Mouse (Mus musculus) right cerebral cortex, postnatal 10 days (tissue): ENCODE measurements around the gene Slf2.

Experiments
- DNase-seq, 2 experiments: peaks; one replicate each; pipeline ENCODE4 v3.0.0; 2021; ENCODE audit warnings: low spot score in 2 of 2

Slf2 gene

DNA sequence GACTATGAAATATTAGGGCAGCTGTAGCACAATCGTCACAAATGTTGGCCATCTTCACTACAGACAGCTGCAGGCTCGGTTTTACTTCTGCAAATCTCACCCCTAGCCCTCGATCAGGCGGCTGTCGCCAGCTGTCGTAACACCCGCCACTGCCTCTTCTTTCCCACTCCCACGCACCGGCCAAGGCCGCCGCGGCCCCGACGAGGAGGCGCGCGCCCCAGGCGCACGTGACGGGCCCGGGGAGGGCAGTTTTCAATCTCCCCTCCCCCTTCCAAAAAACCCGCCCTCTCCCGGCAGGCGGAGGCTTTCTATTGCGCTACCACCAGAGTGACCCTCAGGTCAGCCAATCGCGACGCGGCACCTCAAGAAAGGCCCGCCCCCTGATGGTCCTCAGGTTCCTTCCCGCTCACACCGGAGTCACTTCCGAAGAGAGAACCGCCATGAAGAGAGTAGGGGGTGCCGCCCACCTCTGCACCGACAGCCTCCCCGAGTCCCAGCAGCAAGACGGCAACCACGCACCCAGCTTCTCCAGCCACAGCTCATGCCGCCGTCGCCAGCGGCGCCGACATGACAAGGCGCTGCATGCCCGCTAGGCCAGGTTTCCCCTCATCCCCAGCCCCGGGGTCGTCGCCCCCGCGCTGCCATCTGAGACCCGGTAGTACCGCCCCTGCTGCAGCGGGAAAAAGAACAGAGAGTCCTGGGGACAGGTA is at the start of gene Slf2:
Gene Slf2 (plus strand): TSS at position 408 of the 710 bp plus-strand sequence.
- peak; percentile 99 to 100 for DNase-seq

DNA sequence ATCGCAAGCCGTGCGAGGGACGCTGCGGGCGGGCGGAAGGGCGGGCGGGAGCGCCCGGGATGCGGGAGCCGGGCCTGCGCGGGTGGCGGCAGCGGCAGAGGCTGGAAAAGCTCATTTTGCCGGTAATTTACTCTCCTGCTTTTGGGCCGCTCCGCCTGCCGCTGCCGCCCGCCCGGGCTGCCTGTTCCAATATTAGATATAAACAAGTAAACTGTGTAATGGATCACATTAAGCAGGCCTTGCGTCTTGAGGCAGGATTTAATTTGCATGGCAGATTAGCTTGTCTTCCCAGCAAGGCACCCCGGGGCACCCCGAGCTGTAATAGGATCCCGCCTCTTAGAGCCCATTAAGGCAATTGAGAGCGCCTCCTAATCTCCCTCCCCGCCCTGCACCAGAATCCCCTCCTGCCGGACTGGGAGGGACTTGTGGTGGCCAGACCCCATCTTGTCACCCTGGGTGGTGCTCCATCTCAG is 48.4 kb upstream of the Slf2 start:
- DNase-seq: peak; percentile 40 to 51

DNA sequence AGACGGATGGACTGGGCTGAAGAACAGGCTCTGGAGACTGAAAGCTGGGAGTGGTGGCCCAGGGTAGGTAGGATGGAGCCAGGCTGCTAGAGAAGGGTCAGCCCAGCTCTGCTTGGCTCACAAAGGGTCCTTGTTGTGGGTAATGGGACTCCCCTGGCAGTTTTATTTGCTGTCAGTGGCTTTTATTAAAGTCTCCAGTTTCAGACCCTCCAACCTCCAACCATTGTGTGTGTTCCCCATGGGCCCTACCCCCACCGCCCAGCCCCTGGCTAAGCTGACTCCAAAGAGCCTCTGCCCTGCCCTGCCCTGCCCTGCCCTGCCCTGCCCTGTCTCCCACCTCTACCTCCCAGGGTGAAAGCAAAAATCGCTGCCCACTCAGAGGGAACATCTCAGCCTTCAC is 46.6 kb upstream of the Slf2 start:
- no peak for DNase-seq

DNA sequence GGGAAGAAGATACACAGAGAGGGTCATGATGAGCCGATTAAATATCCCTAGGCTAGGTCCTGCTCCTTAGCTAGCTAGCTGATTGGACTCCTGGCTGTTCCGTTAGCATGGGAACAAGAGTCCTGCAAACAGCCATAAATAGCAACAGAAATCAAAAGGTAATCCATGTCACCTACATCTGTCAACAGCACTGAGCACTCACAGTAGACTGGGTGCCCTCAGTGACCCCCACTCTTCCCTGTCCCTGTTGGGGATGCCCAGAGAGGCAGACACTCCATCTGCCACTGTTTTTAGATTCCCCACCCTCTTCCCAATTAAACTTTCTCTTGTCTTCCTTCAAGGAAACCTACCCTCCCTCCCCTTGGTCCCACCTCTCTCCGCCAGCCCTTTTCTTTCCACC is 44.5 kb upstream of the Slf2 start:
- no peak for DNase-seq

DNA sequence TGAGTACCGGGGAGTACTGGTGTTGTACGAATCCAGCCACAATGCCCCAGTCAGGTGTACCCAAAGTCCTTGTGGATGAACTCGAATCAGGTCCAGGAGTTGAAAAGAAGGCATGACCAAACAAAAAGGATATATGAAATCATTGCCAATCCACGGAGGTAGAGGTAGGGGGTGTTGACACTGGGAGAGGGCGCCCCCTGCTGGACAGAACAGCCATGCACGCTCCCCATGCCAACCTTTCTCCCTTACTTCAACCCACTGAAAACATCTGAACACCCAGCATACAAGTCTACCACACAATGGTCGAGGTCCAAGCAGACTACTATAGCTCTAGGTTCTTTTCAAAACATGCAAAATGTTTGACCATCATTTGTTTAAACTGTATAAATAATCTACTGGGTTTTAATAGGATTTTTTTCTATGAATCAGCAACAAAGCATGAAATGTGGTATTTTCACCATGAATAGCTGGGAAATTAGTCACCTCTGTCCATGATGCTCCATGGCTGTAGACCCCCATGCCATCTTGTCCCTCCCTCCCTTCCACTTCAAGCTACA is 43.2 kb upstream of the Slf2 start:
- DNase-seq: peak in 1 of 2 experiments; percentile 60

DNA sequence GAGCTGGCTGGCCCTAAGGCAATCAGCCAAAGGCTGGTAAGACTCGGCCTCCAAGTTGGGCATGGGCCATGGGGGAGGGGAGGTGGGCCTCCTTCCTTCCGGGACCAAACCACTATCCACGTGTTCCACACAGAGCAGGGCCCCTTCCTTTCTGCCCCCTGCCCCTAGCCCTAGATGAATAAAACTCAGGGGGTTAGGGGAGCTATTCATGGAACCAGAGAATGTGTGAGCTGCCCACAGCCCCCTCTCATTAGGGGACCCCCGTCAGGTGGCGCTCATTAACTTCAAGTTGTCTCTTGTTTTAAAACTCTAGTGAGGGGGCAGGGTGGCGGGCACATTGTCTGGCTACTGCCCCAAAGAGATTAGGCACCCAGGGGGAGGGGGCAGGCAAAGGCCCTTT is 41.4 kb upstream of the Slf2 start:
- DNase-seq: no peak

DNA sequence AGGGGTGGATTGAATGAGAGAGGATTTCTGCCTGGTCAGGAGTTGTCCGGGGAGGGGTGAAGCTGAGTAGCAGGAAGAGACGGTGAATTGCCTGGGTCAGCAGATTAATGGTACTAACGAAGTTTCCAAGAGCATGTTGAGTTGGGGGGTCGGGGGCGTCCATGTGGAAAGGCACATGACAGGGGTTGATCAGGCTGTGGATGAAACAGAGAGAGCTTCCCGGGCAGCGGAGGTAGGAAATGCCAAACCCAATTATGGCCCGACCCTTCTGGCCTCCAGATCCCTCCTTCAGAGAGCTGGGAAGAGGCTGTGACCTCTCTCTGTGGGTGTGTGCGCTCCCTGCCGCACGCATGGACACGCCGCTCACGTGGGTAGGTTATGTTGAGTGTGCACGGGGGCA is 39.5 kb upstream of the Slf2 start:
- DNase-seq: no peak

DNA sequence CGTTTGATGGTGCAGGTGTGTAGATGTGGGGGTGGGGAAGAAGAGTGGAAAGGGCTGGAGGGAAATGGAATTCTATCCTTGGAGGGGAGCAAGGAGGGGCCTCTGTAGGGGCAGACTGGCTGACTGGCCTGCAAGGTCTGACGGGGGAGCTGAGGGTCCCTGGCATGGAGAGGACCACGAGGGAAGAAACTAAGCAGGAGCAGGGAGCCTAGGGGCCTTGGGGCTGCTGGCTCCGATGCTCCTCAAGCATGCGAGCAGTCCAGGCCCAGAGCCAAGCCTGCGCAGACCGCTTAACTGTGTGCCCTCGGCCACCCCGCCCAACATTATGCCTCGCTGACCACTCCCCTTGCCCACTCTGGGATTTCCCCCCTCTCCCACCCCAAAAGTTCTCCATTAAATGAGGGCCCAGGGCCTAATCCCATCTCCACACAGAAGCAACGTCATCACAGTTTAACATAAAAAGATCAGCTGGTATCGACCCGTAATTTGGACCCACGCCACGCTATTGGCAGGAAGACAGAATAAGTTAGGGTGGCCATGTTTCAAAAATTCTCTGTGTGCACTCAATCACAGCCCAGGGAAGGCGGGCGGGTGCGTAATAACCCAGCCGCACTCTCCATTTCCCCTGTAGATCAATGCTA is 37.6 kb upstream of the Slf2 start:
- peak; percentile 43 to 50 for DNase-seq

DNA sequence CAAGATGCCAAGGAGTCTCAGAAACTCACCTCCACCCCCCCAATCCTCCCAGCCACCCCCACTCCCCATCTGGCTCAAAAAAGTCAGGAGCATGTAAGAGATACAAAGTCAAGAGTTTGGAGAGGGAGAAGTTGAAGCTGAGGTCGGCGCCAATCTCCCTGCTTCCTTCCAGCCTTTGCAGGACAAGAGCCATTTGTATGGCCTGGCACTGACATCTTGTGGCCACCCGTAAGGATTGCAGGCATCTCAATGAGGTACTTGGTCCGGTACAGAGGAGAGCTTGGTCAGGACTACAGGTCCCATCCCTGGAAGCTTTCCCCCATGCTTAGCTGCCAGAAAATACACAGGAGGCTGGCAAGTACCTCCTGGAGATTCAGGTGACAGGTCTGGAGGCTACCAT is 35.7 kb upstream of the Slf2 start:
- peak; percentile 73 to 81 for DNase-seq

GRCm38 (mm10) chr19:44896450-44896849 is 34.5 kb upstream of the Slf2 start:
- no peak for DNase-seq

- no peak for DNase-seq
These were observed 33.4 kb upstream of the Slf2 start for GRCm38 (mm10) chr19:44897521-44897920.

GRCm38 (mm10) chr19:44898646-44899045 is 32.3 kb upstream of the Slf2 start:
- DNase-seq: no peak

- no peak for DNase-seq
These were observed 31.7 kb upstream of the Slf2 start for GRCm38 (mm10) chr19:44899104-44899793.

DNA sequence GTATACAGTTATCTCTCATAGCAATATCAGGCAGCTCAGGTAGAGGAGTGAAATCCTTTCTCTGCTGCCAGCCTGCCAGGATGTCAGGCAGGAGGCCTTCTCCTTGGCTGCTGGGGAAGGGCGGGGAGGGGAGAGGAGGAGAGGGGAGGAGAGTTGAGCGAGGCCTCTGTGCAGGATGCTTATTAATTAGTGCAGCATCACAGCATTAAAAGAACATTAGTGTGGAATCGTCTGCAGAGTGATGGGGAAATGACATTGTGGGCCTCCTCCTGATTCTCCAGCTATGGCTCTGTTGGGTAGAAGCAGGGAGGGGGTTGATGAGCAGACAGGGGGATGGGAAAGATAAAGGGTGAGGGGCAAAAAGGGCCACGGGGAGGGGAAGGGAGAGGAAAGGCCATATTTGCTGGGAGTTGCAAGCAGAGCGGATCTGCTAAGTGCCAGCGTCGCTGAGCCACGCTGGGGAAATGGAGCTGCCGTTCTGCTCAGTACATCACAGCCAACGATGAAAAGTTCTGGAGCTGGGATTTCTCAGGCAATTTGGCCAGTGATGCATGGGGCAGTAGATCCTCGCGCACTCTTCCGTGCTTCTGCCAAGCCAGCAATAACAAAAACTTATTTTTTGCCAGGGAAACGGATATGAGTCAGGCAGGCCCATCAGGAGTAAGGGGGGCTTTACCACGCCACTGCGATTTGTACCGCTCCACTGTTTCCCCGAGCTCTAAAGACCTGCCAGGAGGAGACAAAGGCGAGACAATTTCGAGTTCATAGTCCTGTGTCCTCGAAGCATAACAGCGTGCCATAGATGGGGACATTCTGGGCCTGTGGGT is 30.8 kb upstream of the Slf2 start:
- DNase-seq: no peak

GRCm38 (mm10) chr19:44901047-44901446 is 29.9 kb upstream of the Slf2 start:
- DNase-seq: no peak

DNA sequence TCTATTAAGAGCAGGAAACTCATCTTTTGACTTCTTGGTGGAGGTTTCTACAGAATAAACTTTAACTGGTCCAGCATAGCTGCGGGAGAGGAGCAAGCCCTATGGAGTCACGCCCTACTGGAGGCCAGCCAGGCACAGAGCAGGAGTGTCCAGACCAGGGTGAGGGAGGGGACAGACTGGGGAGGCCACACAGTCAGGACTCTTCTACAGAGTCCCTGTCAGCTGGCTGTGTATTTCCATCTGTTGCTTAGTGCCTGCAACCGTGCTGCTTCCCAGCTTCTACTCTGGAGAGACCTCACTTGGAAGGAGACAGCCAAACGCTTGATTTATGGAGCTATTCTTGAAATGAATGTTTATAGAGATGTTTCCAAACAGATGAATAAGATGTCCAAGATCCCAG is 28.6 kb upstream of the Slf2 start:
- DNase-seq: no peak

GRCm38 (mm10) chr19:44903343-44904000 is 27.5 kb upstream of the Slf2 start:
- DNase-seq: no peak

GRCm38 (mm10) chr19:44904141-44904720 is 26.7 kb upstream of the Slf2 start:
- DNase-seq: no peak

DNA sequence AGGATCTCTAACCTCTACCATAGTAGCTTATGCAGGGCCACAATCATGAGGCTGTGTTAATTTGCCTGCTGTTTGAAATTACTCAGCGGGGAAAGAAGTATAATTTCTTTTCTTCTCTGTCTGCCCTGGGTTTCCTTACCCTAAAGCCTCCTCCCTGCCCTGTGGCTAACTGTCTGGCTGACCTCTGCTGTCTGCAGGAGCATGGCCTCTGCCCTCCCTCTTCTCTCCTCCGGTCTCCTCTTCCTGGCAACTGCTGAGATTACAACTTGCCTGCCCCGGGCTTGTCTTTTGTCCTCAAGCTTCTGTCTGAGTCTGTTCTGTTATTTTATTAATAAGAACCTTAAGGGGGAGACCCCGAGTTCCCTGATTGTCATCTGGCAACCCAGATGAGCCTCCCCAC is 25.6 kb upstream of the Slf2 start:
- DNase-seq: no peak

GRCm38 (mm10) chr19:44907851-44908690 is 22.9 kb upstream of the Slf2 start:
- peak; percentile 77 to 83 for DNase-seq
